Mouse (Mus musculus) lung, embryonic 14.5 days (tissue): ENCODE measurements at regions not wholly inside any gene's neighbourhood (a gene's known extent, or its start where the extent isn't known, plus 50 kb on each side); places are given as distances from the start of the nearest gene placed in this dataset.

Experiments
- ATAC-seq: fragments of 200-750 bp; cut with Nextera tagmentation; 2 replicates; pipeline ENCODE4 v1.8.0; 2017; ENCODE audit warnings: mild to moderate bottlenecking, moderate TSS enrichment, moderate library complexity; ENCODE audit not compliant: insufficient read depth
- DNase-seq: peaks from one replicate; pipeline ENCODE4 v3.0.0-alpha.2; 2015
- H3K27ac ChIP-seq: fragments of 300-500 bp; sonication (generic); 2 replicates; pipeline ENCODE4 v1.5.1; 2014; ENCODE audit warnings: low read depth, mild to moderate bottlenecking, moderate library complexity
- H3K27me3 ChIP-seq: fragments of 300-500 bp; sonication (generic); 2 replicates; pipeline ENCODE4 v1.6.1; 2014; ENCODE audit warnings: low read length, control low read depth; ENCODE audit not compliant: insufficient read depth
- H3K36me3 ChIP-seq: fragments of 300-500 bp; sonication (generic); 2 replicates; pipeline ENCODE4 v1.6.1; 2014; ENCODE audit warnings: control low read depth; ENCODE audit not compliant: insufficient read depth
- H3K4me1 ChIP-seq: fragments of 300-500 bp; sonication (generic); 2 replicates; pipeline ENCODE4 v1.6.1; 2014; ENCODE audit warnings: antibody characterized with exemption, control low read depth; ENCODE audit not compliant: insufficient read depth
- H3K4me2 ChIP-seq: fragments of 300-500 bp; sonication (generic); 2 replicates; pipeline ENCODE4 v1.6.1; 2014; ENCODE audit warnings: mild to moderate bottlenecking
- H3K4me3 ChIP-seq: fragments of 300-500 bp; sonication (generic); 2 replicates; pipeline ENCODE4 v1.5.1; 2014; ENCODE audit warnings: low read depth, low read length
- H3K9ac ChIP-seq: fragments of 300-500 bp; sonication (generic); 2 replicates; pipeline ENCODE4 v1.6.1; 2014
- H3K9me3 ChIP-seq: fragments of 300-500 bp; sonication (generic); 2 replicates; pipeline ENCODE4 v1.6.1; 2016; ENCODE audit warnings: low read depth, low read length, control low read depth
- CTCF ChIP-seq: IDR thresholded peaks from 2 replicates; pipeline ENCODE4 v1.5.1; 2016; ENCODE audit warnings: antibody characterized with exemption, low read depth
- WGBS: fragments of 180-500 bp; shearing (Covaris S2); extraction: QIAGEN DNeasy Blood & Tissue Kit; methylation state at CpG from one replicate; pipeline ENCODE4 v1.1.7; 2014; 5-methylcytosine and 5-hydroxymethylcytosine counted together

DNA sequence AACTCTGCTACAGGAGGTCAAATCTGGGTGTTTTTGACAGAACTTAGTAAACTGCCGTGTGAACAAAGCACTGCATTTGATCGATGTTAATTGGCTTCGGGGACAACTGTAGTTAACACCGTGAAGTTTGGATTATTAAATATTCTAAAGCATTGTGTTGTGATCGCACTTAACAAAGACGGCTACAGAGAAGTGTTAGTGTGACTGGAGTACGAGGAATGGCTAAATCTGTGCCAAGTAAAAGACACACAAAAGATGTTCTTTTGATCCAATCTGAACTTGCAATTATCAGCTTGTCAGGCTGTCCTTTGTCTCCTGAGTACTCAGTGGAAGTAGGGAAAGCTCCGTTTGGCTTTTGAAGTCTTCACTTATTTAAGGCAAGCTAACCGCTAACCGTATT, 259.7 kb downstream of the Tmem182 start:
- Histone ChIP-seq H3K27ac (no peak overlapping the region), H3K4me3 (no peak overlapping the region), H3K36me3 (no peaks in the 10 kb centered on the region), H3K27me3 (no peaks in the 10 kb centered on the region), H3K9me3 (no peaks in the 10 kb centered on the region), H3K4me2 (no peak overlapping the region), H3K4me1 (no peaks in the 10 kb centered on the region), H3K9ac (no peak overlapping the region)
- 76% methylated on average over 10 of the region's 10 CpGs for WGBS
- DNase-seq (no peak), ATAC-seq (no peak)
- TF ChIP-seq CTCF = no peak

DNA sequence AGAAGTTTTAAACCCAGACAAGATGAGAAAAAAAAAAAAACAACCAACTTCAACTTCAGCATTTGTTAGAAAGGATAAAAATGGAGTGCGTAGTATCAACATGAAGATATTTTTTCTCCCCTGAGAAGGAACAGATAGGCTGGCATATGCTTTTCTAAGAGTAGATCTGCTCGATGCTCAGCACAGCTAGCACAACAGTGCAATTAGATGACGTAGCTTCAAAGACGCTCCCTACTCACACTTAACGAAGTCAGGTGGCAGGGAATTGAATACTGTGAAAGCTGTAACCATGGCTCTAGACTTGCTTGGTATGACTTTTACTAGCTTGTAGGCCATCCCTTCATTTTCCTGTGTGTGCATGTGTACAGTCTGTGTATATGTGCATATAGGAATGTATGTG, 299.5 kb downstream of the Tmem182 start:
- H3K9me3 ChIP-seq = no peaks in the 10 kb centered on the region
- no peaks in the 10 kb centered on the region for H3K4me1 ChIP-seq
- 92% methylated on average over 5 of the region's 5 CpGs for WGBS
- H3K9ac ChIP-seq = no peak overlapping the region
- ATAC-seq (no peak), DNase-seq (no peak)
- no peak for TF ChIP-seq CTCF
- H3K36me3 ChIP-seq = no peaks in the 10 kb centered on the region
- no peak overlapping the region for H3K4me2 ChIP-seq
- H3K27me3 ChIP-seq = no peaks in the 10 kb centered on the region
- no peak overlapping the region for H3K4me3 ChIP-seq
- no peak overlapping the region for H3K27ac ChIP-seq

DNA sequence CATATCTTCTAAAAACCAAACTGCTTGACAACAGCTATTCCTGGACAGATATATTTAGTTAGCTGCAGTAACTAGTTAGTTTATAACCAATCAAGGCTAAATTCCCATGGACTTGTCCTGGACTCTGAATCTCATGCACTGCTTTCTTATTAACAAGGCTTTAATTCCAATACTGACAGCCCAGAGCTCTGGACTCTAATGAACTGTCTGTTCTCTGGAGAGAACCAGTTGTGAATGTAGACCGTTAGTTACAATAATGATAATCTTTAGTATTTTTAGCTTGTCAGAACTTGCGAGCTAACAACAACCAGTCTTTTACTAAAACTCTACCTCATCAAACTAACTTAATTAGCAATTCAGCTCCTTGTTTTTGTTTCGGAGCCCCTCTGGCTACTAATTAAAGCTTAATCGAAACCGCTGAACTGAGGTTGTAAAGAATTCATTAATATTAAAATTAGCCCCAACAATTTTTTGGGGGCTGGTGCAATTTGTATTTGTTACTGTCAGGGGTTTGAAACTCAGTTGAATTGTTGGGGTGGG, 316.3 kb downstream of the Tmem182 start:
- no peak overlapping the region for H3K4me3 ChIP-seq
- H3K4me1 ChIP-seq = no peaks in the 10 kb centered on the region
- H3K36me3 ChIP-seq = no peaks in the 10 kb centered on the region
- 88% methylated on average over 5 of the region's 5 CpGs for WGBS
- DNase-seq = no peak
- no peak overlapping the region for H3K9ac ChIP-seq
- no peak overlapping the region for H3K4me2 ChIP-seq
- H3K9me3 ChIP-seq = no peaks in the 10 kb centered on the region
- no peak for ATAC-seq
- H3K27me3 ChIP-seq = no peaks in the 10 kb centered on the region
- no peak for TF ChIP-seq CTCF
- no peak overlapping the region for H3K27ac ChIP-seq

DNA sequence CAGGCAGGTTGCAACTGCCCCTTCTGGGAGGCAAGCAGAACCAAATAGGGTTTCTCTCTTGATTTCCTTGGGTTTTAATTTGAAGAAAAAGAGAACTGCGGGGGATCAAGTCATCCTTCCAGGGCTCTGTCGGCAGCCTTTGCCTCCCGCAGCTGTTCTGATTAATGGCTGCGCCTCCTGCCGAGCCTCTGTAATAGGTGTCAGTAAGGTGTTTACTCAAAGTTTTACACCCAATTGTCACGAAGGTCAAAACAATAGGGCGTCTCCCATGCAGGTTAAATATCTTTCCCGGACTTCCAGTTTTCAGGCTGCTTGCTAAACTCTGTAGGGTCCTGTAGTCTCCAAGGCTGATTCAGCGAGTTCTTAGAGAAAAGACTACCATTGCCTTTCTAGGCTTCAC, 326.0 kb downstream of the Tmem182 start:
- H3K4me3 ChIP-seq = no peak overlapping the region
- no peak overlapping the region for H3K9ac ChIP-seq
- no peaks in the 10 kb centered on the region for H3K9me3 ChIP-seq
- no peaks in the 10 kb centered on the region for H3K36me3 ChIP-seq
- ATAC-seq (no peak), DNase-seq (no peak)
- no peaks in the 10 kb centered on the region for H3K27me3 ChIP-seq
- H3K4me2 ChIP-seq = no peak overlapping the region
- H3K4me1 ChIP-seq = no peaks in the 10 kb centered on the region
- no peak for TF ChIP-seq CTCF
- H3K27ac ChIP-seq = no peak overlapping the region
- 7% methylated on average over 9 of the region's 9 CpGs for whole genome bisulfite sequencing

DNA sequence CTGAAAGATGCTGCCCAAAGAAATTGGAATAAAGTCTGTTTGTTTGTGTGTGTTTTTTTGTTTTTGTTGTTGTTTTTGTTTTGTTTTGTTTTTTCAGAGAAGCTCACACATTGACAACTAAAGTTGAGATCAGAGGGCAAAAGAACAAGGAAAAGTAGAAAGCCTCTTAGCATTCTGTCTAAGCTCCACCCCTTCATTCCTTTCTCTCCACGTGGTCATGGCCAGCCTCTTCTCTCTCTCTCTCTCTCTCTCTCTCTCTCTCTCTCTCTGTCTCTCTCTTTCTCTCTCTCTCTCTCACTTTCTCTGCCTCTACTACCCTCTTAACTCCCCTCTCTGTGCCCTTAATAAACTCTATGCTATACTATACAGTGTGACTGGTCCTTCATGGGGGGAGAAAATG, 327.7 kb downstream of the Tmem182 start:
- Histone ChIP-seq H3K4me3 (no peak overlapping the region), H3K9me3 (no peaks in the 10 kb centered on the region), H3K4me1 (no peaks in the 10 kb centered on the region), H3K4me2 (no peak overlapping the region), H3K36me3 (no peaks in the 10 kb centered on the region), H3K27me3 (no peaks in the 10 kb centered on the region), H3K27ac (no peak overlapping the region), H3K9ac (no peak overlapping the region)
- WGBS = 29% methylated on average over 1 of the region's 1 CpGs
- TF ChIP-seq CTCF = no peak
- no peak for ATAC-seq
- DNase-seq = no peak

DNA sequence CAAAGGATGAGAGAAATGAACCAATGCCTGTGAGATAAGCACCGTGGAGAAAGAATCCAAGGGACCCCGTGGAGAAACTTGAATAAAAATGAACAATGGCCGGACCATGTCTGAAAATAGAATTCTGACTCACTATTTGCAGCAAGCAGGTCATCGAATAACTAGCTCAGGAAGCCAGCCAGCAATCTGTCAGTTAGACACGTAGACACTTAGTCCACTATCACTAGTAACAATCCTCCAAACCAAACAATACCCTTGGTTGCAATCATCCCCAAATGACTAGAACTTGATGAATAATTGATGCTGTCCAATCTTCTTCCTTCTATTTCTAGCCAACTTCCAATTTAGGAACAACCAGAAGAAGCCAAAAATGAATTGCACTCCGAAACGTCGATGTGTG, 328.5 kb downstream of the Tmem182 start:
- ATAC-seq (no peak), DNase-seq (peak; percentile 34)
- Histone ChIP-seq H3K4me2 (no peak overlapping the region), H3K27ac (no peak overlapping the region), H3K4me3 (no peak overlapping the region), H3K36me3 (no peaks in the 10 kb centered on the region), H3K4me1 (no peaks in the 10 kb centered on the region), H3K9ac (no peak overlapping the region), H3K27me3 (no peaks in the 10 kb centered on the region), H3K9me3 (no peaks in the 10 kb centered on the region)
- TF ChIP-seq CTCF = no peak
- 53% methylated on average over 8 of the region's 8 CpGs for WGBS

DNA sequence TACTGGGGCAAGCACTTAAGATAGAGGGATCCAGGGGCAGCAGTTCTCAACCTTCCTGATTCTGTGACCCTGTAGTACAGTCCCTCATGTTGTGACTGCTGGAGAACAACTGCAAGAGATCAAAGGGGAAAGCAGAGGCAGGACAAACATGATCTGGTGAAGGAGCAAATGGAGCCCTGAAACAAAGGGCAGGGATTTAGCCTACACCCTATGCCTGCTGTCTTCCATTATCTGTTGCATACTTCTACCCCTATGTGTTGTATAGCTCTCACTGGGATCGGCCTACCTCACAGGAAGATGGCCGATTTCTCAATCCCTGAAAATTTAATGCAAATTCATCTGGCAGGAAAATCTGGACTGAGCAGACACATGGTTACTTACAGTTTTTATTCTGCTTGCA, 334.3 kb downstream of the Tmem182 start:
- no peak overlapping the region for H3K4me3 ChIP-seq
- no peak for TF ChIP-seq CTCF
- no peaks in the 10 kb centered on the region for H3K4me1 ChIP-seq
- H3K27ac ChIP-seq = no peak overlapping the region
- no peak for DNase-seq
- ATAC-seq = no peak
- H3K36me3 ChIP-seq = no peaks in the 10 kb centered on the region
- no peaks in the 10 kb centered on the region for H3K9me3 ChIP-seq
- H3K9ac ChIP-seq = no peak overlapping the region
- 74% methylated on average over 2 of the region's 2 CpGs for WGBS
- H3K27me3 ChIP-seq = no peaks in the 10 kb centered on the region
- no peak overlapping the region for H3K4me2 ChIP-seq

DNA sequence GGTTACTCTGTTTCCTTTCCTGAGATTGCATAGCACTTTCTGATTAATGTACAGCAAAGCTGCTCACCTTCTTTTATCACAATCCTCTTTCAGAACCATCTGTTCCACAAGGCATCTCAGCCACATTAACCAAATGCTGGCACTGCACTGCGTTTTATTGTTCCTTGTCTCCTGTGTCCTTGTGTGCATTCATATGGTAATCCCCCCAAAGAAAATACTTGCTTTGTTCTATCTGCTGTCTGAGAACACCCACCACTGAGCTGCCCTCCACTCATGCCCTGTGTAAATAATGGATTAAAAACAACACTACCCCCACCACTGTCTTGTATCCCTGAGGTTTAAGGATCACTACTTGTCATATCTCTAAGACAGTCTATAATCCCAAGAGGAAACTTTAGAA, 335.1 kb downstream of the Tmem182 start:
- no peak for DNase-seq
- Histone ChIP-seq H3K4me3 (no peak overlapping the region), H3K4me2 (no peak overlapping the region), H3K36me3 (no peaks in the 10 kb centered on the region), H3K4me1 (no peaks in the 10 kb centered on the region), H3K9ac (no peak overlapping the region), H3K9me3 (no peaks in the 10 kb centered on the region), H3K27ac (no peak overlapping the region), H3K27me3 (no peaks in the 10 kb centered on the region)
- WGBS = 59% methylated on average over 1 of the region's 1 CpGs
- ATAC-seq = no peak
- TF ChIP-seq CTCF = no peak
